Mouse (Mus musculus) frontal cortex, postnatal 25 days (tissue): ENCODE data around the gene Akip1.
A peak's percentile ranks its signal among the peaks of the same experiment; 100 is the strongest.

Source experiments
- DNase-seq, 2 experiments: peaks; one replicate each; pipeline ENCODE4 v3.0.0; 2022; ENCODE audit warnings: low spot score in 2 of 2

The Akip1 gene

DNA sequence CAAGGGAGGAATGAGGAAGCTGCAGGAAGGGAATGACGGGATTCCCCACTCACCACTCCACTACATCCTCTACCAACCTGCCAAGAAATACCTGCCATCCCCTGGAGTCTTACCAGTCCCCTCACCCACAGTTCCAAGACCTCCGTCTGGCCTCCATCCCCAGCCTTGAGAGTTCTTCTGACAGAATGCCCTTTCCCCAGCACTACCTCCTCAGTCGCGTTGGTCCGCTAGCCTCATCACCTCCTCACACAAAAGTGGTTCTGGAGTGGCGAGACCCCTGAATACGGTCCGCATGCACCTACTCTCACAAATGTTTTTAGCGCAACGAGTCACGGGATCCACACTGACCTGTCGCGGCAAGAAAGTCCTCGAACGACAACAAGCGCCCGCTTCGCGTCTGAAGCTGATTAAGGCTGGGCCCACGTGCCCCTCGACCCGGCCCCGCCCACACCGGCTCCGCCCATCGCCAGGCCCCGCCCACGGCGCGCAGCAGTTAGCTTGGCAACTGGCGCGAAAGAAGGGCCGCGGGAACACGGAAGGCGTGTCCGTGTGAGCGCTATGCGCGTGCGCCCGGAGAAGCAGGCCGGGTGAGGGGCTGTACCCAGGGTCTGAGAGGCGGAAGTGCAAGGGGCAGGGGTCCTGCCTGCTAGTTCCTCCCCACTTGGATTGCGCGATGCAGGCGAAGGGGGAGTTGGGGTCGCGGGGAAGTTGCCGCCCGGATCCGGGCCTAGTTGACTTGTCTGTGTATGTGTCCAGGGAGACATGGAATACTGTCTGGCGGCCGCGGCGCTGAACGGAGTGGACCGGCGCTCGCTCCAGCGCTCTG, at the start of gene Akip1, which contains the start of gene St5:
Akip1 (plus strand) TSS at position 501 of the 826 bp plus-strand sequence.
St5 (minus strand) TSS at position 416 of the 826 bp plus-strand sequence.
- peak; percentile 81 to 85 for DNase-seq

DNA sequence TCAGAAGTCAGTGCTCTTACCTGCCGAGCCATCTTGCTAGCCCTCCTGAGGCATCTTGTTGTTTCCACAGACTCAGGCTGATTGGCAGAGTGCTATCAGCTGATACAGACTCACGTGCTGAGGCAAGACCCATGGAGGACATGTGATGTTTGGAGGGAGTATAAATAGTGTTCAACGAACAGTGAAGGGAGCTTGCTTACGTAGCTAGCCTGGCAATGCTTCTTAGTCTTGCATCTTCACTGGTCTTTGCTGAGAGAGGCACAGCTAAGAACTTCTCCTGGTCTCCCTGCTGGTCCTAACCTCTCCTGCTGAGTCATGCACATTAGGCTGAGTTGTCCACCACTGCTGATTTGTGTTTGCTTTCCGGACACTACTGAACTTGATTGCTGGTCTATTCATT, 48.6 kb upstream of the Akip1 start:
- DNase-seq, result no peak

DNA sequence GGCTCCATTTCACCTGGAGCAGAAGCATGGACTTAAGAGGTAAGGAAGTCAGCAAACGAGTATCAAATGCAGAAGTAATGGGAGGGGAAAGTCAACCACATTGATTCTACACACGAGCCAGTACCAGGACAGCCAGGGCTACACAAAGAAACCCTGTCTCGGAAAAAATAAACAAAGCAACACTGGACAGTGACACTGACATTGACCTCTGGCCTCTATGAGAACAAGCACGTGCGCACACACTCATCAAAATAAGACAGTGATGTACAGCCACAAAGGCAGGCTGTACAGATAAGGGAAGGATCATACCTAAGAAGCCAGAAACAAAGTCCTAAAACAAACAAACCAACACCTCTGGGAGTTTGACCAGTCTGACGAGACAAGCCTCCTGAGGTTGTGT, 45.6 kb upstream of the Akip1 start:
- DNase-seq, result no peak

DNA sequence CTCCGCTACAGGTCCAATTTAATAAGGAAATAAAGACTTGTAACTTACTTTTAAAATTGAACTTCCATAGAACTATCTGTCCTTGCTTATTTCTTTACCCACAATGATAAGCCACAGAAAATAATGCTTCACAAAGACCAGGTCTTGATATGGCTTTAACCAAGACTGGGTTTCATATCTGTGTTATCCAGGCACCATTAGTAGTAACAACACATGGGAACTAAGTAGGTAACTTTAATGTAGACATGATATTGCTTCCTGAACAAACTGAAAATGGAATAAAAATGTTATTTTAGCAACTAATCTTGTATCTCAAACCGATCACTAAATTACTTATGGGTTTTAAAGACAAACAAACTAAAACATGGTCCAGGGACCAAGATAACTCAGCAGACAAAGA, 44.2 kb upstream of the Akip1 start:
- no peak for DNase-seq

DNA sequence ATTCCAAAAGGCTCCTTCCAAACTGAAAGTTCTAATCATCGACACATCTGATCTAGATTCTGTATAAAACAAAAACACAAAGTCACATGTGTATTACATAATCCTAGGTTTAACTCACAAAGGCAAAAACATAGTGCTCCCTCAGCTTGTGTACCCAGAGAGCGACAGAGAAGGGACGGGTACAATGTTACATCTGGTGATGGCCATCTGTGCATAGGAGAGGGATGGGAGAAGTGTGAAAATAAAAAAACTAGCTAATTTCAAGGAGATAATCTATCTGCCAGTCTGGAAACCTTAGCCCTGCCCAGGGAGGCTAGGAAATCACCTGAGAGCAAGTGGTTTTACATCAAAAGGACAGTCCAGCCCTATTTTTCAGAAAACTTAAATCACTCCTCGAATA, 40.9 kb upstream of the Akip1 start:
- no peak for DNase-seq

DNA sequence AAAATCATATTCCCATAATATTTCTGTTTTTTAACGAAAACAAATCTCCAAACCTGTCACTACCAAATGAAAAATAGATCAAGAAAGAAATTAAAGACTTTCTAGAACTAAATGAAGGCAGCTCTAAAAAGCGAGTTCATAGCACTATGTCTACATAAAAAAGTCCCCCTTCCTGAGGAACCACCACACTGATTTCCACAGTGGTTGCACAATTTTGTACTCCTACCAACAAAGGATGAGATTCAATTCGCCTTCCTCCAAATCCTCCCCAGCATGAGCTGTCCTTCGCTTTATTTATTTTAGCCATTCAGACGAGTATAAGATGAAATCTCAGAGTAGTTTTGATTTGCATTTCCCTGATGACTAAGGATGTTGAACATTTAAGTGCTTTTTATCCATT, 36.8 kb upstream of the Akip1 start:
- DNase-seq, result no peak

DNA sequence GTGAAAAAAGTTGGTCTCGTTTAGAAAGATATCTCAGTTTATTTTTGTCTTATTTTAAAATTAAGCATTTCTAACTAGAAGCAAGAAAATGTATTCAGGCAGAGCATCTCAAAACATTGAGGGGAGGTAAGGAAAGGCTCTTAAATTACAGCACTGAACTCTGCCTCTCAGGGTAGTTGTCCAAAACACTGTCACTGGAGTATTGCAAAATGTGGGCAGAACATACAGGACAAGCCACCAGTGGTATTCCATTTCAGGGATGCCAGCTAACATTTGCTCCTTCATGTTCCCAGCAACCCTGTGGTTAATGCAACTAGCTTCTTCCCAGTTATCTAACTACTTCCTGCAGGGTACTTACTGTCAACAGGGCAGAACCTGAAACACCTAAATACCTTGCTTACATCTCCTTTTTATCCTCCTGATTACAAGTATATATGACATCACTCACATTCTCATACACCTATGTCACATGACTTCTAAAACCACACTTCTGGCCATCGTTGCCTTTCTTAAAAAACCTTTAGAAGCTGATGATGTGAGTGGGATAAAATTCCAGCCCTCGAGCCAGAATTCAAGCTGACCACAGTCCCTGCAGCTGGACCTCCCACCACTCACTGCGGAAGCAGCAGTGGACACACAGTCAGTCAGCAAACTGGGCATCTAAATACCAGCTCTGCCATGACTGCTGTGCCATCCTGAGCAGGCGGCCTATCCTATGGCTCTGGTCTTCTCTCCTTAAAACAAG, 33.9 kb upstream of the Akip1 start:
- DNase-seq, result no peak

DNA sequence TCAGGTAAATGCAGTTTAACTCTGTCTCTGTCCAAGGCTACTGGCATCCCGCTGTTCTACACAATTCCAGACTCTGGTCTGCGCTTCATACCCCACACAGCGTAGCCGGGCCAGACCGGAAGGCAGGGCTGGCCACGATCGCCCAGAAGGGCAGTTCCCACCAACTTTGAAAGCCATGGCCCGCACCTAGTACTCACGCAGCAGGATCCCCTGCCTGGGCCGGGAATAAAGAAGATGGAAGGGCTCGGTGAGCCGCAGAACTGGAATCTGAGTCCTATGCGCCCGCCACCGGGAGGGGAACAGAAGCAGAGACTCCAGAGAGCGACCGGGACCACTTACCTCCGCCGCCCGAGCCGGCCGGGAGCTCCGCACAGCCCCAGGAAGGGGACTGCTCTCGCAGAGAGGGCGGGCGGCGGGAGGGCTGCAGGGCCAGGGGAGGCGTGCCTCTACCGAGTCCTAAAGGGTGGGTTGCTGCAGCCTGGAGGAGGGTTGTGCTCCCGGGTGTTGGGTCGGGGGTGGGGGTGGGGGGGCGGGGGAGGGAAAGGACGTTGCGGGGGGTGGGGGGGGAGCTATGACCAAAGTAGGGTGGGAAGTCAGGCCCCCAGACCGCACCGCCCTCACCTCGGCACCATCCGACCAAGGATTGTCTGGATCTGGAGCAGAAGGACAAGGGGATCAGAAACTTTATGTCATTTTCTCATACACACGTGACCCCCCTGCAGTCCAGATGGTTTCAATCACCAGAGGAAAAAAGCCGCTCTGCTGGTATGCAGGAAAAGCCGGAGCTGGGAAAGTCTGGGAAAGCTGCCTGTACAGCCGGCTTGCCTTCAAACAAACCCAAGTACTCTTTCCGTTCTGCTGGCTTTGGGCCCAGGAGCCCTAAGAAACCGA, 31.7 kb upstream of the Akip1 start:
- DNase-seq, result peak; percentile 23 to 32

DNA sequence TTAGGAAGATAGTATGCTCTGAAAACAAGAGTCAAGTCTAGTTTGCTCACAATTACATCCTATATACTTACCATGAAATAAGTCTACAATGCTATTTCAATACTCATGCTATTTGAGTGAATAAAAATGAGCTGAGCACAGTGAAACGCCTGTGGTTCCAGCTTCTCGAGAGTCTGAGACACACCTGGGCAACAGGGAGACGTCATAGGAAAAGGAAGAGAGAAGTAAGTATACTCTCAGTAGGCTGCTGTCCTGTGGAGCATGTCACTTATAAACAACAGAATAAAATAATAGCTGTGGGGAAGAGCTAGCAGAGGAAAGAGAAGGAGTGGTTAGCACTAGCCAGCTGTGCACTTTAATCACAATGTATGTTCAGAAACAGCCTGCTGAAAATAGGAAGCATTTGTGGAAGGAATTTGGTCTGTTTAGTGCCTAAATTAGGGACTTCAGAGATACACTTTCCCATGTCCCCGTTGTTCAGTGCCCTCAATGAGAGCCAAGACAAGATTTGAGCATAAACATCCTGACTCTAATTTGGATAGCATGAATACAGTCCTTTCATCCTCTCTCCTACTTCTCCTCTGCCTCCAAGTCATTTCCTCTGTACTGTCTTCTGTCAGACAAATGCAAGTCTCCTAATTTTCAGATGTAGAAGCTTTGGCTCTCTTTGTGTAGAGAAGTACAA, 28.4 kb upstream of the Akip1 start:
- no peak for DNase-seq

DNA sequence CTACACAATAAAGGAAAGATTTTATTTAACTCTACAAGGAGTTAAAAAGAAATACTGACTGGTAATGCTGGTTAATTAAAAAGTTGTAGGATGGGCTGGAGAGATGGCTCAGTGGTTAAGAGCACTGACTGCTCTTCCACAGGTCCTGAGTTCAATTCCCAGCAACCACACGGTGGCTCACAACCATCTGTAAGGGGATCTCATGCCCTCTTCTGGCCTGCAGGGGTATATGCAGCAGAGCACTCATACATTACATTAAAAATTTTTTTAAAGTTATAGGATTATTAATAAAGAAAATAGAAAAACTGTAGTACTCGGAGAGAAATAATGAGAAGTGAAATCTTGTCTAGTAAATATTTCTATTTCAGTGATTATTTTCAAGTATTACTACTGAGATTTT, 23.2 kb upstream of the Akip1 start:
- DNase-seq, result no peak

DNA sequence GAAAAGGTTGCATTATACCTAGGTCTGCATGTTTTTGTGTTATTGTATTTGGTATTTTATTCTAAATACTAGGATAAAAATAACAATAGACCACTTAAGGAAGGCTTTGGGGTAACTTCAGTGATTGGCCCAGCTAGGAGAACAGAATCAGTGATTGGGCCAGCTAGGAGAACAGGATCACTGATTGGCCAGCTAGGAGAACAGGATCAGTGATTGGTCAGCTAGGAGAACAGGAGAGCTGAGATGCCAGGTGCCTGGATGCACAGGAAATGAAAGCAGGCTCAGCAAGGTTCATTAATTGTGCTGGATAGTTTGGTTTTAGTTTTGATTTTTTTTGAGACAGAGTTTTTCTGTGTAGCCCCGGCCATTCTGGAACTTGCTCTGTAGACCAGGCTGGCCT, 22.6 kb upstream of the Akip1 start:
- no peak for DNase-seq

DNA sequence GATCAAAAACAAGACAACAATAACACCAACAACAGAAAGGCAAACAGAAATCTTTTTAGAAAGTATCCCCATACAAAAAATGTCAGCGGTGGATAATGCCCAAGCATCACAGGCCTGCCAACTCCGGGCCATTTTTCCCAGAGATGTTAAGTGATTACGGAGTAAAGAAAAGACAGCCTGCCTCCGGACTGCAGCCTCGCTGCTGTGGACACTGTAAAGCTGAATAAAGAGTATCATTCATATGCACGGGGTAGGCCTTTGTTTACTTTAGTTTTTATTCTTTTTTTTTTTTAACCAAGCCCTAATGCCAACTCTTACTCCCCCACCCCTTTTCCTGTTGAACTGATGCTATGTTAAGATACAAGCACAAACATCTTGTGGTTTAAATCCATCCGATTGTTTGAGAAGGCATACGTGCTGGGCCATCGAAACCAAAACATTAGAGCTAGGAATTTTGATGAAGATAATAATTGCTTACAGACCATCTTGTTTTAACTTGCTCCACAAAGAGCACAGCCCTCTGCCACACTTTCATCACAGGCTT, 16.8 kb upstream of the Akip1 start:
- DNase-seq, result no peak

DNA sequence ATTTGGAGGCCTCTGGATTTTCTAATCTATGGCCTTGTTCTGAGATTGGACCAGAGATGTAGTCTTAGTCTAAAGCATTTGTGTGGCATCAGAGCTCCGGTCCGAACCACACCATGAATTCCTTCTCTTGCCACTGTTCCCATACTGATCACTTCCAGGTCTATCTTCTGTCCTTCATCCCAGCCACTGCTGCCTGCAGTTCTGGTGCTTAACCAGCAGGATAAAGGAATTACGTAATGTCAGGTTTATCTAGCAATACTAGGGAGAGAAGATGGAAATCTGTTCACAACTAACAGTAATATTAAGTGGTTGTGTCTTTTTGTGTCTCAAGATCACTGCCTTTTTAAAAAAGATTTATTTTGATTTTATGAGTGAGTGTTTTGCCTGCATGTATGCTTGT, 13.4 kb upstream of the Akip1 start:
- no peak for DNase-seq

DNA sequence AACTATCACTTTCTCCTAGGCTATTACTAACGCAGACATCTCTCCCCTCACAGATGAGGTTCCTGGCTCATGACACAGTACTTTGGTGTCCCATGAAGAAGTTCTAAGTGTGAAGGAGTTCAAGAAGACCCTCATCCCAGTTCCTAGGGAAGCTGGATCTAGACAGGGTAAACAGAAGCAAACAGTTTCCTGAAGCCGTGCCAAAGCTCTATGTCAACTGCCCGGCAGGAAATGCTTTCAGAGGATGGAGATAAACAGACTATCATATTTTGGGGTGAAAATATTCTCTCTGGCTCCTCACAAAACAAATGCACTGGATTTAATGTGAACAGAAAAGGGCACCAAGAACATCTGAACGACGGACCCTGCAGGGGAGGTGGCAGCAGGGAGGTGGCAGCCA, 12.5 kb upstream of the Akip1 start:
- DNase-seq, result no peak

DNA sequence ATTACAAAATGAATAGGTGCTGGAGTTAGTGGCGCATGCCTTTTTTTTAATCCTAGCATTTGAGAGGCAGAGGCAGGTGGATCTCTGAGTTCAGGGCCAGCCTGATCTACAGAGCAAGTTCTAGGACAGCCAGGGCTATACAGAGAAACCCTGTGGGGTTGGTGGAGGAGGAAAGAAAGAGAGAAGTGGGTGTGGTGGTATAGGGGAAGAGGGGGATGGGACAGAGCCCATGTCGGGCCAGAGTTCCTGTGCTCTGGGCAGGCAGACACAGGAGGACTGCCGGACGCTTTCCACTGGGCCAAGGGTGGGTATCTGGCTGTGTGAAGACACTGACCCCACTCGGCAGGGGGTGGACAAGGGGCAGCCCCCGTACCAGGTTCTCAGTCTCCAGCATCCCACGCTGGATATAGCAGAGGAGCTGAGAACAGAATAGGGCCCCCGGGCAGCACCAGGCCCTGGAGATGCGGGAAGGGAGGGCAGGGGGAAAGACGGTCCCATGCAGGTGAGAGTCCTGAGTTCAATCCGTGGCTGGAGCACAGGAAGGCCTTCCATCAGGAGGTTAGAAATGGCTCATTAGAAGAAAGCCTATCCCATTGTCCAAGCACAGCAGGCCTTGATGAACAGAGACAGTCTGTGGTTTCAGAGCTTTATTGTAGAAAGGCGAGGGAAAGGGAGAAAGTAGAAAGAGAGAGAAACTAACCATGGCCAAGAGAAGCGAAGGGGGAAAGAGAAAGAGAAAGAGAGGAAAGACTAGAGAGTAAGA, 8.7 kb upstream of the Akip1 start:
- no peak for DNase-seq

DNA sequence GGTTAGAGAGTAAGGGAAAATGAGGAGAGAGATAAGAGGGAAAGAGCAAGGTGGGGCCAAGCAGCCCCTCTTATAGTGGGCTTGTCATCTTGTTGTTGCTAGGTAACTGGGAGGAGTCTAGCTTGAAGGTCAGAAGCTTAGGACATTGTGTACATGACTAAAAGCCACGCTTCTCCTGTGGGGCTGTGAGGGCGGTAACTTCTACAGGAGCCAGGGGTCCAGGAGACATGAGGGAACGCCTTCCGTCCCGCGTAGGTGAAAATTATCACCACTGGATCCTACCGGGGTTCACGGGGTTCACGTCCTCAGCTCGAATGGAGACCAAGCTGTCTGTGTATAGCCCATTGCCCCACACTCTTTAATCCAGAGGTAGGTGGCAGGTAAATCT, 8.2 kb upstream of the Akip1 start:
- no peak for DNase-seq

DNA sequence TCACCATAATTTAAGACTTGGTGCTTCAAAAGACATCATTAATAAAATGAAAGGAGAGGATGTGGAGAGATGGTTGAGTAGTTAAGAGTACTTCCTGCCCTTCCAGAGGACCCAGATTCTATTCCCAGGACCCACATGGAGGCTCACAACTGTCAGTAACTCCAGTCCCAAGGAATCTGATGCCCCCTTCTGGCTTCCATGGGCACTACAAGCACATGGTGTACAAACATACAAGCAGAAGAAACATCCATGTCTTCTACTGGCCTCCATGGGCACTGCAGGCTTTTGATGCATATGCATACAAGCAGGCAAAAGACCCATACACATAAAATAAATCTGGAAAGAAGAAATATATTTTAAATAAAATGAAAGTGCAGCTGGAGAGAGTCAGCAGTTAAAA, 3.3 kb upstream of the Akip1 start:
- DNase-seq, result no peak

DNA sequence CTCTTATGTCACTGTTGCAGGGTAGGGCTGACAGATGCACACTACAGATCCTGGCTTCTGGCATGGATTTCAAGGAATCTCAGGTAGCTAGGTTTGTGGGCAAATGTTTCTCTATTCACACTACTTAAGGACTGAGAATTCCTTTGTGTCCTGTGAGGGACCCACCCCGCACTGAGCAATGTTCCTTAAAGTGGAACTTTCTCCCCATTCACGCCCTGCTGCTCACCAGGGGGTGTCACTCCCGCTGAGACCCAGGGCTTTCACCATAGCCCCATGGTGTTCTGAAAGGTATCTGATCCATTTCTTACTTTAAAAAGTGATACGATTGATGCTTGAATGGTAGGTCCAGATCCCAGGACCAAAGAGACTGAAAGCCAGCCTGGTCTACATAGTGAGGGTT, 769 bp upstream of the Akip1 start:
- DNase-seq, result no peak

DNA sequence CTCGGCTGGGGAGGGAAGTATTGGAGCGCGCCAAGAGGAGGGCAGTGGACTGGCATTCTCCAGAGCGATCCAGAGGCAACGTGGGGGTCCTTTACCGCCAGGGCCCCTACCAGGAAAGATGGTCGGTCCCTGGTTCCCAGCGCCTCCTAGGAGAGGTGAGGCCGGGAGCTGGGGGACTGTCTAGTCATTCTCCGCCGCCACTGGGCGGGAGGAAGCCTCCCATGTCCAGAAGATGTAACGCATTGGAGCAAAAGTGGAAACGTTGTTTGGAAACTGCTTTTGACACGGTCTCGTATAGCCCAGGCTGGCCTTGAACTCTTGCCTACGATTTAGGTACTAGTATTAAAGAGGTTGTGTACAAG, 507 bp downstream of the Akip1 start:
- DNase-seq, result no peak

DNA sequence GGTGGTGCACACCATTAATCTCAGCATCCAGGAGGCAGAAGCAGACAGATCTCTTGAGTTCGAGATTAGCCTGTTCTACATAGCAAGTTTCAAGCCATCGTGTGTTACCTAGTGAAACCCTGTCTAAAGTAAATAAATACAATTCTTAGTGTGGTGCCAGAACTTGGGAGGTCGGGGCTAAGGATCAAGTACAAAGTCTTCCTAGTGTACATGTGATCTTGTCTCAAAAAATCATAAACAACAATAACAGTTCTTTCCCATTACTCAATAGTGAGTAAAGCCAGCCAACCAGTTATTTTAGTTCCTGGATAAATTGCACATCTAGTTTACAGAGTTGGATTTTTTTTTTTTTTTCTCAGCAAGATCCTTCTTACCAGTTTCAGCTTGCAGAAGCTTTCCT, 971 bp downstream of the Akip1 start:
- DNase-seq, result no peak
